Mouse (Mus musculus): ENCODE data around the gene A430078G23Rik. TPM values are rescaled to one million over a fixed set of nuclear protein-coding genes. Genes with fewer than 3 reads are reported as not detected.
"Not testable (repeated sequence)": the region's sequence is repeated elsewhere in the genome, so short reads cannot be mapped to it uniquely, and the experiment has no call there.

Gene A430078G23Rik
- polyA plus RNA-seq, 1 experiment from 2014 or later: 0.28 TPM

DNA sequence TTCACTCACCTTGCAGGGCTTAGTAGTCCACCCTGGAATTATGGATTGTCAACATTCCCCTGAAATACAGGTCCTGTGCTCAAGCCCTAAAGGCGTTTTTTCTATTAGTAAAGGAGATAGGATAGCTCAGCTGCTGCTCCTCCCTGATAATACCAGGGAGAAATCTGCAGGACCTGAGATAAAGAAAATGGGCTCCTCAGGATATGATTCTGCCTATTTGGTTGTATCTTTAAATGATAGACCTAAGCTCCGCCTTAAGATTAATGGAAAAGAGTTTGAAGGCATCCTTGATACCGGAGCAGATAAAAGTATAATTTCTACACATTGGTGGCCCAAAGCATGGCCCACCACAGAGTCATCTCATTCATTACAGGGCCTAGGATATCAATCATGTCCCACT lies 12.5 kb upstream of the A430078G23Rik start:
- not testable (repeated sequence) for H3K9me3 ChIP-seq (replicated peaks; ENCODE audit: control insufficient read depth, low read length); DNase-seq (ENCODE audit: low spot score); ATAC-seq; H3K27ac ChIP-seq (ENCODE audit: low read depth, low read length); H3K4me1 ChIP-seq (ENCODE audit: control insufficient read depth, insufficient read depth, low read length); H3K9ac ChIP-seq (ENCODE audit: low read length); H3K36me3 ChIP-seq (ENCODE audit: control insufficient read depth, insufficient read depth, low read length); H3K27me3 ChIP-seq (replicated peaks; ENCODE audit: control insufficient read depth, insufficient read depth, low read length); H3K4me2 ChIP-seq (ENCODE audit: low read length); H3K4me3 ChIP-seq (ENCODE audit: low read depth, low read length)
- WGBS: 95% methylated on average over 1 of the region's 3 CpGs

DNA sequence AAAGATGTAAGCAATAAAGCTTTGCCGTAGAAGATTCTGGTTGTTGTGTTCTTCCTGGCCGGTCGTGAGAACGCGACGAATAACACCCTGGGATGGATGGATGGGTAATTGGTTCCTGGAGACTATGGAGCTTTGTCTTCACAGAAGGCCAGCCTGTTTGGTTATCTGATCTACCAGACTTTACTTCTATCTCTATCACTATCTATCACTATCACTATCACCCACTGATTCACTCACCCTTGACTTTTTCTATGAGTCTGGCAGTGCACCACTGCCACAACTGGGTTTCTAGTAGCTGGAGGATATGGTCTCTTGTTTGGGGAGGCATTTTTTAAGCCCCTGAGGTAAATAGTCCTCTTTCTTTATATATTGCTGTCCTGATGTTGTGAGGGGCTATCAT lies 7.9 kb upstream of the A430078G23Rik start:
- Histone ChIP-seq H3K4me1 (ENCODE audit: control insufficient read depth, insufficient read depth, low read length) (no peaks in the 10 kb centered on the region), H3K4me2 (ENCODE audit: low read length) (no peak overlapping the region), H3K36me3 (ENCODE audit: control insufficient read depth, insufficient read depth, low read length) (no peaks in the 10 kb centered on the region), H3K27me3 (replicated peaks; ENCODE audit: control insufficient read depth, insufficient read depth, low read length) (no peaks in the 10 kb centered on the region), H3K9me3 (replicated peaks; ENCODE audit: control insufficient read depth, low read length) (no peaks in the 10 kb centered on the region), H3K4me3 (ENCODE audit: low read depth, low read length) (no peak overlapping the region), H3K9ac (ENCODE audit: low read length) (no peak overlapping the region), H3K27ac (ENCODE audit: low read depth, low read length) (no peak overlapping the region)
- no peak for ATAC-seq
- 97% methylated on average over 6 of the region's 6 CpGs for WGBS
- DNase-seq (ENCODE audit: low spot score): no peak

DNA sequence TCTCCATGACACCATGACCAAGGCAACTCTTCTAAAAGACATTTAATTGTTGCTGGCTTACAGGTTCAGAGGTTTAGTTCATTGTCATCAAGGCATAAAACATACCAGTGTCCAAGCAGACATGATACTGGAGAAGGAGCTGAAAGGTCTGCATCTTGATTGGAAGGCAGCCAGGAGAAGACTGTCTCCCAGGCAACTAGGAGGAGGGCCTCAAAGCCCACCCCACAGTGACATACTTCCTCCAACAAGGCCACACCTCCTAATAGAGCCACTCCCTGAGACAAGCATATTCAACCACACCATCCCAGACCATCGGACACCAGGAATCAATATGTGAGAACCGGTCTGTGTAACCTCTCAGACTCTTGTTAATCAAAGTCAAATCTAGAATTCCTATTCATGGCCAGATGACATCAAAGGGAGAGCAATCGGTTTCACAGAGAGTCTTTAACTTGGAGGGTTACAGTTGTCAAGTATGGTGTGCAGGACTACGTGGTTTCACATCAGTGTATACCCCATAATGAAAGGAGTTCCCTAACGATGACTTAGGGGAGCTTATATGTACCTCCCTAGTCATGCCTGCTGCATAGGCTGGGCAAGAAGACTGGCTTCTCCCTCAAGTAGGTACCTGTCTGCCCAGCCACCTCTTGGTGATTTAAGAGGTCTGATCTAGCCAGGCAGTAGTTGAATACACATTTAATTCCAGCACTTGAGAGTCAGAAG lies 6.4 kb upstream of the A430078G23Rik start:
- DNase-seq (ENCODE audit: low spot score): no peak
- Histone ChIP-seq H3K27ac (ENCODE audit: low read depth, low read length) (no peak overlapping the region), H3K36me3 (ENCODE audit: control insufficient read depth, insufficient read depth, low read length) (no peaks in the 10 kb centered on the region), H3K4me1 (ENCODE audit: control insufficient read depth, insufficient read depth, low read length) (no peaks in the 10 kb centered on the region), H3K9me3 (replicated peaks; ENCODE audit: control insufficient read depth, low read length) (no peaks in the 10 kb centered on the region), H3K27me3 (replicated peaks; ENCODE audit: control insufficient read depth, insufficient read depth, low read length) (no peaks in the 10 kb centered on the region), H3K9ac (ENCODE audit: low read length) (no peak overlapping the region), H3K4me3 (ENCODE audit: low read depth, low read length) (no peak overlapping the region), H3K4me2 (ENCODE audit: low read length) (no peak overlapping the region)
- ATAC-seq: no peak
- 84% methylated on average over 5 of the region's 5 CpGs for WGBS

GRCm38 (mm10) chr8:3348142-3348823 lies 4.9 kb upstream of the A430078G23Rik start:
- Histone ChIP-seq H3K36me3 (ENCODE audit: control insufficient read depth, insufficient read depth, low read length) (no peaks in the 10 kb centered on the region), H3K4me3 (ENCODE audit: low read depth, low read length) (no peak overlapping the region), H3K4me2 (ENCODE audit: low read length) (no peak overlapping the region), H3K9ac (ENCODE audit: low read length) (no peak overlapping the region), H3K27me3 (replicated peaks; ENCODE audit: control insufficient read depth, insufficient read depth, low read length) (no peaks in the 10 kb centered on the region), H3K9me3 (replicated peaks; ENCODE audit: control insufficient read depth, low read length) (no peaks in the 10 kb centered on the region), H3K4me1 (ENCODE audit: control insufficient read depth, insufficient read depth, low read length) (no peaks in the 10 kb centered on the region), H3K27ac (ENCODE audit: low read depth, low read length) (no peak overlapping the region)
- ATAC-seq (no peak), DNase-seq (ENCODE audit: low spot score) (no peak)
- WGBS: 70% methylated on average over 13 of the region's 13 CpGs

DNA sequence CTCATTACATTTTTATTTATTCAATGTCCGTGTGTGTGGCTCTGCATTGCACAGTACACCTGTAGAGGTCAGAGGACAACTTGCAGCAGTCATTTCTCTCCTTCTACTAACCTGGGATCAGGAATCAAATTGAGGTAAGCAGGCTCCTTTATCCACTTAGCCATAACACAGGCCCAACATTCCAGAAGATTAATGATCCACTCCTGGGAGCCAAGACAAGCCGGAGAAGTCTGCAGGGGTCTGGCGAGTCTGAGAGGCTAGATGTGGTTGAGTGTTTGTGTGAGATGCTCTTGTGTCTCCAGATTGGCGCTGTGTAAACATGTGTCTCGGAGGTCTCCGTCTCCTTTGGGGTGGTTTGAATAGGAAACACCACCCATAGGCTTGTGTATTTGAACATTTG lies 2.5 kb upstream of the A430078G23Rik start:
- H3K9me3 ChIP-seq (replicated peaks; ENCODE audit: control insufficient read depth, low read length): no peaks in the 10 kb centered on the region
- no peaks in the 10 kb centered on the region for H3K4me1 ChIP-seq (ENCODE audit: control insufficient read depth, insufficient read depth, low read length)
- no peak overlapping the region for H3K9ac ChIP-seq (ENCODE audit: low read length)
- WGBS: 80% methylated on average over 6 of the region's 6 CpGs
- no peak overlapping the region for H3K27ac ChIP-seq (ENCODE audit: low read depth, low read length)
- no peak for DNase-seq (ENCODE audit: low spot score)
- no peaks in the 10 kb centered on the region for H3K27me3 ChIP-seq (replicated peaks; ENCODE audit: control insufficient read depth, insufficient read depth, low read length)
- H3K4me3 ChIP-seq (ENCODE audit: low read depth, low read length): no peak overlapping the region
- no peaks in the 10 kb centered on the region for H3K36me3 ChIP-seq (ENCODE audit: control insufficient read depth, insufficient read depth, low read length)
- ATAC-seq: no peak
- no peak overlapping the region for H3K4me2 ChIP-seq (ENCODE audit: low read length)

DNA sequence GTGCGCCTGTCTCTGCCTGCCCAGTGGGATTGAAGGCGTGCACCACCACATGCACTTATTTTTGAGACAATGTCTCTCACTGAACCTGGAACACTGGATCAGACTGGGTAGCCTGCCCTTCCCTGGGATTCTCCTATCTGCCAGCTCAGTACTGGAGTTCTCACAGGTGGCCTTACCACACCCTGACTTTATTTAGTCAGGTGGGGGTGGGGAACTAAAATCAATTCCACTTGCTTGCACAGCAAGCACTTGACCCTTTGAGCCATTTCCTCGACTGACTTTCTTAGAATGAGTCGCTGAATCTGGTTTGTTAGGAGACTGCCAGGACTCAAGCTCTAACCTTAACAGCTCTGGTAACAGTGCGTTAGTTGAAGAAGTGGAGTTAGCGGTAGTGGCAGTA lies 500 bp upstream of the A430078G23Rik start:
- no peak overlapping the region for H3K4me3 ChIP-seq (ENCODE audit: low read depth, low read length)
- H3K36me3 ChIP-seq (ENCODE audit: control insufficient read depth, insufficient read depth, low read length): no peaks in the 10 kb centered on the region
- DNase-seq (ENCODE audit: low spot score): no peak
- no peaks in the 10 kb centered on the region for H3K27me3 ChIP-seq (replicated peaks; ENCODE audit: control insufficient read depth, insufficient read depth, low read length)
- no peak overlapping the region for H3K4me2 ChIP-seq (ENCODE audit: low read length)
- no peaks in the 10 kb centered on the region for H3K4me1 ChIP-seq (ENCODE audit: control insufficient read depth, insufficient read depth, low read length)
- H3K27ac ChIP-seq (ENCODE audit: low read depth, low read length): no peak overlapping the region
- ATAC-seq: no peak
- H3K9me3 ChIP-seq (replicated peaks; ENCODE audit: control insufficient read depth, low read length): no peaks in the 10 kb centered on the region
- WGBS: 89% methylated on average over 6 of the region's 6 CpGs
- H3K9ac ChIP-seq (ENCODE audit: low read length): no peak overlapping the region

GRCm38 (mm10) chr8:3353811-3354442 lies 712 bp downstream of the A430078G23Rik start:
- Histone ChIP-seq H3K9me3 (replicated peaks; ENCODE audit: control insufficient read depth, low read length) (no peaks in the 10 kb centered on the region), H3K36me3 (ENCODE audit: control insufficient read depth, insufficient read depth, low read length) (no peaks in the 10 kb centered on the region), H3K4me2 (ENCODE audit: low read length) (no peak overlapping the region), H3K9ac (ENCODE audit: low read length) (no peak overlapping the region), H3K4me1 (ENCODE audit: control insufficient read depth, insufficient read depth, low read length) (no peaks in the 10 kb centered on the region), H3K27ac (ENCODE audit: low read depth, low read length) (no peak overlapping the region), H3K4me3 (ENCODE audit: low read depth, low read length) (no peak overlapping the region), H3K27me3 (replicated peaks; ENCODE audit: control insufficient read depth, insufficient read depth, low read length) (no peaks in the 10 kb centered on the region)
- DNase-seq (ENCODE audit: low spot score): no peak
- WGBS: 70% methylated on average over 6 of the region's 6 CpGs
- no peak for ATAC-seq

DNA sequence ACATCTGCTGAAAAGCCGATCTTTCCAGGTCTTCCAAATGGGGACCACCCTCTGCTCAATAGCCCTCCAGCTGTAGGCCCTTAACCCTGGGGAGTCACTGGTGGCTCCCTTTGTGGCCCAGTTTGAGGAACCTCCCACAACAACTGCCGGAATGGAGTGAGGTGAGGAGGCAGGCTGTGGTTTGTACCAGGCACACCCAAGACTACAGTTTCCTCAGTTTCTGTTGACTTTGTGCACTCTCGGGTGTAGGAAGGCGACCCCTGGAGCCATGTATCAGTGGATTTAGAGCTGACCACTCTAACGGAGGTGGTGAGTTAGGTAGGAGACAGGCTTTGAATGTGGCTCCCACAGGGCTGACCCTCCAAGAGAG lies 1.2 kb downstream of the A430078G23Rik start:
- no peaks in the 10 kb centered on the region for H3K4me1 ChIP-seq (ENCODE audit: control insufficient read depth, insufficient read depth, low read length)
- 79% methylated on average over 5 of the region's 5 CpGs for WGBS
- no peaks in the 10 kb centered on the region for H3K9me3 ChIP-seq (replicated peaks; ENCODE audit: control insufficient read depth, low read length)
- no peak overlapping the region for H3K9ac ChIP-seq (ENCODE audit: low read length)
- H3K36me3 ChIP-seq (ENCODE audit: control insufficient read depth, insufficient read depth, low read length): no peaks in the 10 kb centered on the region
- no peak overlapping the region for H3K27ac ChIP-seq (ENCODE audit: low read depth, low read length)
- H3K4me2 ChIP-seq (ENCODE audit: low read length): no peak overlapping the region
- H3K4me3 ChIP-seq (ENCODE audit: low read depth, low read length): no peak overlapping the region
- H3K27me3 ChIP-seq (replicated peaks; ENCODE audit: control insufficient read depth, insufficient read depth, low read length): no peaks in the 10 kb centered on the region
- no peak for ATAC-seq
- no peak for DNase-seq (ENCODE audit: low spot score)

DNA sequence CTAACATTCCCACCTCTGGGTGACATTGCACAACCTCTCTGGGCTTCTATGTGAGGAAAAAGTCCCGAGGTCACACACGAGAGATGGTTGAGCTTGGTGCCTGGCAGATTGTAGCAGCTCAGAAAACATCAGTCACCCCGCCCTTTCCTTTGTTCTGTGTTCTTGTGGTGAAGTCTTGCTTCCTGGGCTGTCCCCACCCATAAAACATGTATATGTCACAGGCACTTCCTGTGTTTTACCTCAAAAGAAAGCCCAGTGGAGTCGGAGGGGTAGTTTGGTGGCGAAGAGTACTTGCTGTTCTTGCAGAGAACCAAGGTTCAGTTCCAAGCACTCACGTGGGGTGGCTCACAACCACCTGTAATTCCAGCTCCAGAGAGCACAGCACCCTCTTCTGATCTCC lies 2.4 kb downstream of the A430078G23Rik start:
- Histone ChIP-seq H3K4me1 (ENCODE audit: control insufficient read depth, insufficient read depth, low read length) (no peaks in the 10 kb centered on the region), H3K27me3 (replicated peaks; ENCODE audit: control insufficient read depth, insufficient read depth, low read length) (no peaks in the 10 kb centered on the region), H3K4me2 (ENCODE audit: low read length) (no peak overlapping the region), H3K9ac (ENCODE audit: low read length) (no peak overlapping the region), H3K27ac (ENCODE audit: low read depth, low read length) (no peak overlapping the region), H3K4me3 (ENCODE audit: low read depth, low read length) (no peak overlapping the region), H3K36me3 (ENCODE audit: control insufficient read depth, insufficient read depth, low read length) (no peaks in the 10 kb centered on the region), H3K9me3 (replicated peaks; ENCODE audit: control insufficient read depth, low read length) (no peaks in the 10 kb centered on the region)
- DNase-seq (ENCODE audit: low spot score) (no peak), ATAC-seq (no peak)
- 86% methylated on average over 6 of the region's 6 CpGs for WGBS
